Mouse (Mus musculus): ENCODE measurements around the gene Bcl9. TPM values are rescaled to one million over a fixed set of nuclear protein-coding genes. Genes with fewer than 3 reads are reported as not detected.

Gene Bcl9
- polyA plus RNA-seq, 1 experiment from 2014 or later, result 3.5 TPM

GRCm38 (mm10) chr3:97230631-97231404 lies 66.9 kb downstream of the Bcl9 start:
- peaks cover 17% of the 10 kb centered on the region for H3K4me1 ChIP-seq (replicated peaks)
- H3K27me3 ChIP-seq, result peaks cover 25% of the 10 kb centered on the region
- H3K4me3 ChIP-seq (replicated peaks), result no peak overlapping the region
- H3K9ac ChIP-seq, result no peak overlapping the region
- whole genome bisulfite sequencing (ENCODE audit: insufficient replicate concordance), result 70% methylated on average over 5 of the region's 5 CpGs
- H3K4me2 ChIP-seq, result no peak overlapping the region
- ATAC-seq (ENCODE audit: insufficient read depth), result no peak
- no peaks in the 10 kb centered on the region for H3K36me3 ChIP-seq (replicated peaks)
- no peak overlapping the region for H3K27ac ChIP-seq (replicated peaks)
- H3K9me3 ChIP-seq (replicated peaks), result no peaks in the 10 kb centered on the region

- H3K27me3 ChIP-seq, result peaks cover 25% of the 10 kb centered on the region
- H3K4me3 ChIP-seq (replicated peaks), result peak overlapping the region; percentile 66
- H3K9me3 ChIP-seq (replicated peaks), result no peaks in the 10 kb centered on the region
- WGBS (ENCODE audit: insufficient replicate concordance), result 33% methylated on average over 12 of the region's 12 CpGs
- H3K4me2 ChIP-seq, result peak overlapping the region; percentile 80
- 0 out of 2 replicates have a peak overlapping the region, but pooled peaks have one; percentile 52 for H3K9ac ChIP-seq
- H3K36me3 ChIP-seq (replicated peaks), result no peaks in the 10 kb centered on the region
- H3K27ac ChIP-seq (replicated peaks), result 0 out of 2 replicates have a peak overlapping the region, but pooled peaks have one; percentile 69
- no peak for ATAC-seq (ENCODE audit: insufficient read depth)
- H3K4me1 ChIP-seq (replicated peaks), result peaks cover 17% of the 10 kb centered on the region
Measured at GRCm38 (mm10) chr3:97228457-97228856, 69.3 kb downstream of the Bcl9 start.

GRCm38 (mm10) chr3:97228020-97228419 lies 69.7 kb downstream of the Bcl9 start:
- ATAC-seq (ENCODE audit: insufficient read depth), result peak; percentile 24
- Histone ChIP-seq H3K4me1 (replicated peaks) (peaks cover 17% of the 10 kb centered on the region), H3K9me3 (replicated peaks) (no peaks in the 10 kb centered on the region), H3K27me3 (peaks cover 25% of the 10 kb centered on the region), H3K9ac (peak overlapping the region; percentile 52), H3K27ac (replicated peaks) (peak overlapping the region; percentile 69), H3K4me3 (replicated peaks) (peak overlapping the region; percentile 66), H3K4me2 (peak overlapping the region; percentile 80), H3K36me3 (replicated peaks) (no peaks in the 10 kb centered on the region)
- 2% methylated on average over 16 of the region's 16 CpGs for WGBS (ENCODE audit: insufficient replicate concordance)

GRCm38 (mm10) chr3:97227259-97228005 lies 70.3 kb downstream of the Bcl9 start:
- Histone ChIP-seq H3K27me3 (peaks cover 25% of the 10 kb centered on the region), H3K27ac (replicated peaks) (peak overlapping the region; percentile 69), H3K4me2 (peak overlapping the region; percentile 80), H3K9ac (peak overlapping the region; percentile 56), H3K4me3 (replicated peaks) (peak overlapping the region; percentile 66), H3K4me1 (replicated peaks) (peaks cover 17% of the 10 kb centered on the region), H3K36me3 (replicated peaks) (no peaks in the 10 kb centered on the region), H3K9me3 (replicated peaks) (no peaks in the 10 kb centered on the region)
- peak; percentile 81 for ATAC-seq (ENCODE audit: insufficient read depth)
- 3% methylated on average over 43 of the region's 79 CpGs for WGBS (ENCODE audit: insufficient replicate concordance)

- H3K4me1 ChIP-seq (replicated peaks), result peaks cover 17% of the 10 kb centered on the region
- no peak for ATAC-seq (ENCODE audit: insufficient read depth)
- H3K4me2 ChIP-seq, result peak overlapping the region; percentile 80
- no peaks in the 10 kb centered on the region for H3K36me3 ChIP-seq (replicated peaks)
- H3K9me3 ChIP-seq (replicated peaks), result no peaks in the 10 kb centered on the region
- H3K27me3 ChIP-seq, result peaks cover 25% of the 10 kb centered on the region
- WGBS (ENCODE audit: insufficient replicate concordance), result 5% methylated on average over 18 of the region's 18 CpGs
- 0 out of 2 replicates have a peak overlapping the region, but pooled peaks have one; percentile 45 for H3K27ac ChIP-seq (replicated peaks)
- H3K4me3 ChIP-seq (replicated peaks), result peak overlapping the region; percentile 66
- peak overlapping the region; percentile 56 for H3K9ac ChIP-seq
Measured at GRCm38 (mm10) chr3:97226719-97227118, 71.0 kb downstream of the Bcl9 start.

GRCm38 (mm10) chr3:97225231-97225630 lies 72.5 kb downstream of the Bcl9 start:
- Histone ChIP-seq H3K4me2 (no peak overlapping the region), H3K9me3 (replicated peaks) (no peaks in the 10 kb centered on the region), H3K27ac (replicated peaks) (no peak overlapping the region), H3K36me3 (replicated peaks) (0 out of 2 replicates have a peak, but pooled peaks cover 6% of the 10 kb centered on the region), H3K4me1 (replicated peaks) (peaks cover 17% of the 10 kb centered on the region), H3K27me3 (peaks cover 25% of the 10 kb centered on the region), H3K9ac (no peak overlapping the region), H3K4me3 (replicated peaks) (no peak overlapping the region)
- WGBS (ENCODE audit: insufficient replicate concordance), result 63% methylated on average over 5 of the region's 5 CpGs
- ATAC-seq (ENCODE audit: insufficient read depth), result no peak

- Histone ChIP-seq H3K4me3 (replicated peaks) (no peak overlapping the region), H3K4me1 (replicated peaks) (peaks cover 15% of the 10 kb centered on the region), H3K9me3 (replicated peaks) (no peaks in the 10 kb centered on the region), H3K9ac (no peak overlapping the region), H3K27me3 (peaks cover 19% of the 10 kb centered on the region), H3K4me2 (no peak overlapping the region), H3K36me3 (replicated peaks) (peaks cover 6% of the 10 kb centered on the region; the same call in 1 of the 2 replicates), H3K27ac (replicated peaks) (no peak overlapping the region)
- ATAC-seq (ENCODE audit: insufficient read depth), result no peak
- 66% methylated on average over 9 of the region's 9 CpGs for WGBS (ENCODE audit: insufficient replicate concordance)
Measured at GRCm38 (mm10) chr3:97223261-97223660, 74.5 kb downstream of the Bcl9 start.

- no peak overlapping the region for H3K4me2 ChIP-seq
- H3K4me3 ChIP-seq (replicated peaks), result no peak overlapping the region
- no peaks in the 10 kb centered on the region for H3K27me3 ChIP-seq
- peaks cover 25% of the 10 kb centered on the region for H3K36me3 ChIP-seq (replicated peaks)
- no peak for ATAC-seq (ENCODE audit: insufficient read depth)
- WGBS (ENCODE audit: insufficient replicate concordance), result 62% methylated on average over 3 of the region's 3 CpGs
- no peaks in the 10 kb centered on the region for H3K4me1 ChIP-seq (replicated peaks)
- no peak overlapping the region for H3K9ac ChIP-seq
- H3K9me3 ChIP-seq (replicated peaks), result no peaks in the 10 kb centered on the region
- no peak overlapping the region for H3K27ac ChIP-seq (replicated peaks)
Measured at GRCm38 (mm10) chr3:97215526-97215925, 82.2 kb downstream of the Bcl9 start.

GRCm38 (mm10) chr3:97214439-97214838 lies 83.3 kb downstream of the Bcl9 start:
- 58% methylated on average over 1 of the region's 1 CpGs for WGBS (ENCODE audit: insufficient replicate concordance)
- Histone ChIP-seq H3K4me1 (replicated peaks) (no peaks in the 10 kb centered on the region), H3K36me3 (replicated peaks) (peaks cover 32% of the 10 kb centered on the region), H3K27ac (replicated peaks) (no peak overlapping the region), H3K9me3 (replicated peaks) (no peaks in the 10 kb centered on the region), H3K4me2 (no peak overlapping the region), H3K9ac (no peak overlapping the region), H3K4me3 (replicated peaks) (no peak overlapping the region), H3K27me3 (no peaks in the 10 kb centered on the region)
- no peak for ATAC-seq (ENCODE audit: insufficient read depth)

GRCm38 (mm10) chr3:97213871-97214270 lies 83.8 kb downstream of the Bcl9 start:
- peaks cover 34% of the 10 kb centered on the region for H3K36me3 ChIP-seq (replicated peaks)
- no peak overlapping the region for H3K27ac ChIP-seq (replicated peaks)
- no peaks in the 10 kb centered on the region for H3K27me3 ChIP-seq
- H3K4me2 ChIP-seq, result no peak overlapping the region
- ATAC-seq (ENCODE audit: insufficient read depth), result no peak
- WGBS (ENCODE audit: insufficient replicate concordance), result 84% methylated on average over 10 of the region's 10 CpGs
- H3K4me1 ChIP-seq (replicated peaks), result no peaks in the 10 kb centered on the region
- H3K9me3 ChIP-seq (replicated peaks), result no peaks in the 10 kb centered on the region
- H3K9ac ChIP-seq, result no peak overlapping the region
- H3K4me3 ChIP-seq (replicated peaks), result no peak overlapping the region

- no peak for ATAC-seq (ENCODE audit: insufficient read depth)
Measured at GRCm38 (mm10) chr3:97211177-97211576, 86.5 kb downstream of the Bcl9 start.

More at GRCm38 (mm10) chr3:97211177-97211576, 86.5 kb downstream of the Bcl9 start:
- H3K9me3 ChIP-seq (replicated peaks), result no peaks in the 10 kb centered on the region
- 22% methylated on average over 5 of the region's 5 CpGs for WGBS (ENCODE audit: insufficient replicate concordance)
- H3K27me3 ChIP-seq, result no peaks in the 10 kb centered on the region
- no peaks in the 10 kb centered on the region for H3K4me1 ChIP-seq (replicated peaks)
- no peak overlapping the region for H3K9ac ChIP-seq
- H3K4me2 ChIP-seq, result no peak overlapping the region
- H3K36me3 ChIP-seq (replicated peaks), result peaks cover 38% of the 10 kb centered on the region
- H3K4me3 ChIP-seq (replicated peaks), result no peak overlapping the region
- H3K27ac ChIP-seq (replicated peaks), result no peak overlapping the region
